13 mouse cellular contexts compared by ENCODE assay signal in genomic region chr9:48662361-48663051, GRCm38 (mm10). TPM values are rescaled to one million over a fixed set of nuclear protein-coding genes. Genes with fewer than 3 reads are reported as not detected.
DNase-seq lines count a peak whose midpoint lies in the region; ATAC-seq and TF ChIP-seq lines count a peak whose summit lies in the region.
"Had no signal": no experiment of that assay in that cellular context is flagged by ENCODE, and none has a peak within 500 bp of the region (broad histone marks: within the 10 kb centered on the region; RNA-seq: fewer than 3 reads in every experiment).

No protein-coding gene starts in this region.

- H3K27ac ChIP-seq in hindbrain, embryonic 10.5 days = peak overlapping the region; percentile 83
- H3K27ac ChIP-seq in limb, embryonic 12.5 days = no peak overlapping the region
- no peak overlapping the region for H3K27ac ChIP-seq in stomach, postnatal 0 days (replicated peaks)

- TF ChIP-seq EP300 in stomach, postnatal 0 days (optimal IDR thresholded peaks at IDR 0.05) = no peak

- peak; percentile 84 for DNase-seq in retina, postnatal 1 day
- DNase-seq in retina, embryonic 14.5 days (ENCODE audit: low spot score) = no peak
- no peak for DNase-seq in hindbrain, embryonic 10.5 days (ENCODE audit: low spot score)
- no peak for DNase-seq in stomach, postnatal 0 days (ENCODE audit: low spot score)
- no peak for DNase-seq in left cerebral cortex, adult 8-10 months (ENCODE audit: low spot score in 2 of 2)
- DNase-seq in embryo, embryonic 11 days = no peak
- no peak for DNase-seq in urinary bladder, adult 18-20 months (ENCODE audit: low spot score in 2 of 2)
- DNase-seq: kidney, adult 8-10 months; lung, adult 2 months; thymus, adult 2 months had no signal

- peaks cover 14% of the 10 kb centered on the region; the same call in 1 of the 2 replicates for H3K27me3 ChIP-seq in hindbrain, embryonic 10.5 days (ENCODE audit: insufficient read depth, poor library complexity, severe bottlenecking)
- peaks cover 50% of the 10 kb centered on the region for H3K27me3 ChIP-seq in limb, embryonic 12.5 days
- no peaks in the 10 kb centered on the region for H3K27me3 ChIP-seq in stomach, postnatal 0 days (ENCODE audit: control insufficient read depth, insufficient read depth, low read length)

- peaks cover 52% of the 10 kb centered on the region for H3K4me1 ChIP-seq in hindbrain, embryonic 10.5 days (replicated peaks)
- peaks cover 17% of the 10 kb centered on the region for H3K4me1 ChIP-seq in limb, embryonic 12.5 days (replicated peaks)
- no peaks in the 10 kb centered on the region; the same call in 1 of the 2 replicates for H3K4me1 ChIP-seq in stomach, postnatal 0 days (replicated peaks; ENCODE audit: control insufficient read depth, insufficient read depth)

- peak; percentile 18; the same call in 1 of the 2 replicates for TF ChIP-seq CTCF in stomach, postnatal 0 days (IDR thresholded peaks at IDR 0.05; ENCODE audit: low read depth)

- peak overlapping the region; percentile 18; the same call in 1 of the 2 replicates for H3K4me2 ChIP-seq in limb, embryonic 12.5 days
- no peak overlapping the region for H3K4me2 ChIP-seq in stomach, postnatal 0 days (replicated peaks; ENCODE audit: low read depth)
- H3K4me2 ChIP-seq: heart, embryonic 12.5 days had no signal

- H3K36me3 ChIP-seq in hindbrain, embryonic 10.5 days = peaks cover 37% of the 10 kb centered on the region
- no peaks in the 10 kb centered on the region for H3K36me3 ChIP-seq in limb, embryonic 12.5 days
- H3K36me3 ChIP-seq in stomach, postnatal 0 days (ENCODE audit: control insufficient read depth, insufficient read depth, low read length) = no peaks in the 10 kb centered on the region
- H3K36me3 ChIP-seq: heart, embryonic 12.5 days had no signal

- ATAC-seq in limb, embryonic 12.5 days (ENCODE audit: insufficient number of reproducible peaks, insufficient read depth, low FRiP score, low TSS enrichment, low read depth) = no peak
- 0 out of 2 replicates have a peak, but pooled peaks have one; percentile 54 for ATAC-seq in stomach, postnatal 0 days (ENCODE audit: low FRiP score, low TSS enrichment)
- ATAC-seq: activated CD4-positive, CD25-positive, alpha-beta regulatory T cell, adult 4 months had no signal

- peaks cover 7% of the 10 kb centered on the region for H3K9me3 ChIP-seq in hindbrain, embryonic 10.5 days
- H3K9me3 ChIP-seq in limb, embryonic 12.5 days = peaks cover 6% of the 10 kb centered on the region; the same call in 1 of the 2 replicates
- no peaks in the 10 kb centered on the region for H3K9me3 ChIP-seq in stomach, postnatal 0 days (ENCODE audit: control insufficient read depth, low read length)

- no peak overlapping the region for H3K9ac ChIP-seq in limb, embryonic 12.5 days (replicated peaks)
- H3K9ac ChIP-seq in stomach, postnatal 0 days (ENCODE audit: low read length) = no peak overlapping the region
- H3K9ac ChIP-seq: heart, embryonic 12.5 days had no signal

- peak overlapping the region; percentile 13; the same call in 1 of the 2 replicates for H3K4me3 ChIP-seq in hindbrain, embryonic 10.5 days
- no peak overlapping the region for H3K4me3 ChIP-seq in limb, embryonic 12.5 days (replicated peaks)
- H3K4me3 ChIP-seq in stomach, postnatal 0 days (ENCODE audit: low read depth, low read length) = no peak overlapping the region
- H3K4me3 ChIP-seq: heart, embryonic 12.5 days had no signal

- 32% methylated on average over 15 of the region's 15 CpGs for WGBS in hindbrain, embryonic 10.5 days
- WGBS in limb, embryonic 12.5 days = 18% methylated on average over 15 of the region's 15 CpGs
- 42% methylated on average over 15 of the region's 15 CpGs for WGBS in stomach, postnatal 0 days

RNA-seq across cellular contexts. Expression of gene Nnmt, which starts 57.6 kb away (rescaled TPM):
- 0.46 and 0.97 TPM in 2 replicates for polyA plus RNA-seq in hindbrain, embryonic 10.5 days (2016; fragmentation: Nextera tagmentation; extraction: Ambion mirVana)
- 1.9 and 2.0 TPM in 2 replicates for polyA plus RNA-seq in limb, embryonic 12.5 days (2016; fragmentation: Nextera tagmentation; extraction: Ambion mirVana)
- 3.3 and 5.3 TPM in 2 replicates for polyA plus RNA-seq in stomach, postnatal 0 days (2015; fragmentation: Nextera tagmentation; extraction: Ambion mirVana)
- under 1 TPM in 3 of 4 experiments, not detected in 1; 0.46 to 0.87 (median 0.82) TPM for total RNA-seq in left cerebral cortex, adult 8-10 months (2022)
- polyA plus RNA-seq: activated CD4-positive, CD25-positive, alpha-beta regulatory T cell, adult 4 months had no signal
